Comparison of ENCODE assay signal across 14 mouse cellular contexts in the genomic region with DNA sequence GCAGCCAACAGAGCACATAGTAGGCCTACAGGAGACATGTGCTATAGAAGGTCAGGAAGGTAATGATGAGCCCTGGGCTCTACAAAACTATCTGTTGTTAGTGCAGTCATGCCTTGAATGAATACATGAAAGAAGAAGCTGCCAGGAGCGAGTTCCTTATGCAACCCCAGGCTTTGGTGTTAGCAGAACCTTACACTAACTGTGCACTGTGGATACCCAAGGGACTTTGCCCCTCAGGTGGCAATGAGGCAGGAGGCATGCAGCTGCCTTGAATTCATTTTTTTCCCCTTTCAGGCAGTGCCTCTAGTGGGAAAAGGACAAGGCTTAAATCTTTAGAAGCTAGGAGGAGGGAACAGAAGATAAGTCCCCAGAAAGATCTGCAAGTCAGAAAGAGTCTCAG.
"Had no signal": no experiment of that assay in that cellular context is flagged by ENCODE, and none has a peak within 500 bp of the region (broad histone marks: within the 10 kb centered on the region; RNA-seq: fewer than 3 reads in every experiment).

No protein-coding gene starts in this region.

- H3K4me1 ChIP-seq: liver, embryonic 13.5 days had no signal

- H3K27me3 ChIP-seq: liver, embryonic 13.5 days had no signal

- H3K9ac ChIP-seq: liver, embryonic 13.5 days had no signal

- H3K36me3 ChIP-seq: liver, embryonic 13.5 days had no signal

- H3K27ac ChIP-seq: layer of hippocampus, adult 2 months; liver, embryonic 13.5 days; stomach, postnatal 0 days had no signal

- H3K4me2 ChIP-seq: liver, embryonic 13.5 days; midbrain, embryonic 11.5 days had no signal

- ATAC-seq: inflammation-experienced regulatory T-cells, adult 6 months; intestine, embryonic 16.5 days had no signal

- H3K4me3 ChIP-seq: layer of hippocampus, adult 2 months; liver, embryonic 13.5 days had no signal

- H3K9me3 ChIP-seq: liver, embryonic 13.5 days had no signal

- DNase-seq: layer of hippocampus, adult 9-11 months; liver, embryonic 13.5 days; lung, adult 2 months; lung, postnatal 14 days; lung, postnatal 4 days; midbrain, embryonic 14.5 days; thymus, adult 2 months; thymus, postnatal 14 days; thymus, postnatal 4 days had no signal
